10 mouse cellular contexts compared by ENCODE assay signal in genomic region chr7:5079365-5080009, GRCm38 (mm10). TPM values are rescaled to one million over a fixed set of nuclear protein-coding genes. Genes with fewer than 3 reads are reported as not detected.
A peak's percentile ranks its signal among the peaks of the same experiment; 100 is the strongest.
DNase-seq lines count a peak whose midpoint lies in the region; ATAC-seq and TF ChIP-seq lines count a peak whose summit lies in the region.
"Not testable (repeated sequence)": the region's sequence is repeated elsewhere in the genome, so short reads cannot be mapped to it uniquely, and the experiment has no call there.
"Had no signal": no experiment of that assay in that cellular context is flagged by ENCODE, and none has a peak within 500 bp of the region (broad histone marks: within the 10 kb centered on the region; RNA-seq: fewer than 3 reads in every experiment).

No protein-coding gene starts in this region.

- not testable (repeated sequence) for TF ChIP-seq CTCF in cortical plate, adult 2 months (IDR thresholded peaks at IDR 0.05; ENCODE audit: extremely low read depth, insufficient read depth, low read length); heart, postnatal 0 days (IDR thresholded peaks at IDR 0.05; ENCODE audit: low read depth); kidney, adult 2 months (conservative IDR thresholded peaks at IDR 0.05; ENCODE audit: insufficient read depth, insufficient read length, low read depth, low read length); liver, adult 2 months (IDR thresholded peaks at IDR 0.05; ENCODE audit: low read depth, low read length)

- H3K4me1 ChIP-seq in cortical plate, adult 2 months (ENCODE audit: control insufficient read depth, insufficient read depth, low read length); kidney, adult 2 months (ENCODE audit: control insufficient read depth, insufficient read depth, low read length): not testable (repeated sequence)
- peaks cover 15% of the 10 kb centered on the region for H3K4me1 ChIP-seq in forebrain, embryonic 14.5 days (ENCODE audit: control insufficient read depth, insufficient read depth, low read length)
- H3K4me1 ChIP-seq in heart, postnatal 0 days (ENCODE audit: control insufficient read depth, insufficient read depth) = peaks cover 16% of the 10 kb centered on the region; the same call in 1 of the 2 replicates
- peaks cover 19% of the 10 kb centered on the region for H3K4me1 ChIP-seq in liver, adult 2 months (ENCODE audit: control insufficient read depth, insufficient read depth, low read length)
- H3K4me1 ChIP-seq in neural tube, embryonic 13.5 days (replicated peaks) = peaks cover 37% of the 10 kb centered on the region

- DNase-seq in forebrain, embryonic 14.5 days (ENCODE audit: low spot score); heart, postnatal 0 days (ENCODE audit: low spot score); kidney, adult 2 months; liver, adult 2 months (ENCODE audit: extremely low read depth, low read depth, low spot score): not testable (repeated sequence)

- H3K79me2 ChIP-seq in liver, adult 2 months (ENCODE audit: control insufficient read depth, insufficient read depth, low read length) = peaks cover 23% of the 10 kb centered on the region
- peaks cover 79% of the 10 kb centered on the region for H3K79me2 ChIP-seq in macrophage (ENCODE audit: inconsistent target)

- H3K36me3 ChIP-seq in forebrain, embryonic 14.5 days (ENCODE audit: control insufficient read depth, insufficient read depth, low read length) = peaks cover 62% of the 10 kb centered on the region
- H3K36me3 ChIP-seq in heart, postnatal 0 days (replicated peaks; ENCODE audit: control insufficient read depth, insufficient read depth, low read length) = peaks cover 52% of the 10 kb centered on the region
- not testable (repeated sequence) for H3K36me3 ChIP-seq in kidney, adult 2 months (ENCODE audit: control insufficient read depth, insufficient read depth, low read length)
- H3K36me3 ChIP-seq in liver, adult 2 months (ENCODE audit: control insufficient read depth, insufficient read depth, low read length) = peaks cover 35% of the 10 kb centered on the region
- peaks cover 22% of the 10 kb centered on the region; the same call in 1 of the 2 replicates for H3K36me3 ChIP-seq in macrophage (ENCODE audit: inconsistent target)
- H3K36me3 ChIP-seq in neural tube, embryonic 13.5 days = peaks cover 54% of the 10 kb centered on the region

- H3K9me3 ChIP-seq in forebrain, embryonic 14.5 days (replicated peaks; ENCODE audit: control insufficient read depth, low read length); heart, postnatal 0 days (replicated peaks; ENCODE audit: control insufficient read depth, low read length); neural tube, embryonic 13.5 days: not testable (repeated sequence)

- peak overlapping the region; percentile 96 for H3K4me3 ChIP-seq in cortical plate, adult 2 months (ENCODE audit: insufficient read depth, low read length)
- H3K4me3 ChIP-seq in forebrain, embryonic 14.5 days (ENCODE audit: low read depth, low read length) = peak overlapping the region; percentile 99
- H3K4me3 ChIP-seq in heart, postnatal 0 days (ENCODE audit: low read depth, low read length) = peak overlapping the region; percentile 92
- peak overlapping the region; percentile 78 for H3K4me3 ChIP-seq in kidney, adult 2 months (ENCODE audit: insufficient read depth, low read depth, low read length)
- H3K4me3 ChIP-seq in liver, adult 2 months (ENCODE audit: insufficient read depth, low read depth, low read length) = peak overlapping the region; percentile 97
- peak overlapping the region; percentile 15; the same call in 1 of the 2 replicates for H3K4me3 ChIP-seq in macrophage (ENCODE audit: inconsistent target)
- H3K4me3 ChIP-seq in neural tube, embryonic 13.5 days = peak overlapping the region; percentile 99

- 45% methylated on average over 9 of the region's 13 CpGs for WGBS in forebrain, embryonic 14.5 days
- WGBS in heart, postnatal 0 days = 46% methylated on average over 9 of the region's 13 CpGs
- WGBS in kidney, adult 2 months = 31% methylated on average over 13 of the region's 13 CpGs
- WGBS in liver, adult 2 months = 48% methylated on average over 9 of the region's 13 CpGs
- 34% methylated on average over 7 of the region's 13 CpGs for WGBS in macrophage (ENCODE audit: missing documents)
- WGBS in neural tube, embryonic 13.5 days = 47% methylated on average over 10 of the region's 13 CpGs

- H3K9ac ChIP-seq in forebrain, embryonic 14.5 days (ENCODE audit: low read length) = not testable (repeated sequence)
- H3K9ac ChIP-seq in heart, postnatal 0 days (replicated peaks; ENCODE audit: low read depth, low read length) = peak overlapping the region; percentile 95; the same call in 1 of the 2 replicates
- H3K9ac ChIP-seq in liver, adult 2 months (ENCODE audit: low read depth, low read length) = peak overlapping the region; percentile 61
- peak overlapping the region; percentile 99 for H3K9ac ChIP-seq in neural tube, embryonic 13.5 days

- TF ChIP-seq EP300 in heart, postnatal 0 days (IDR thresholded peaks at IDR 0.05; ENCODE audit: low read depth) = not testable (repeated sequence)

- not testable (repeated sequence) for H3K27me3 ChIP-seq in forebrain, embryonic 14.5 days (replicated peaks; ENCODE audit: control insufficient read depth, insufficient read depth, low read length); heart, postnatal 0 days (ENCODE audit: control insufficient read depth, insufficient read depth, low read length); kidney, adult 2 months (replicated peaks; ENCODE audit: control insufficient read depth, insufficient read depth, low read length); liver, adult 2 months (ENCODE audit: control insufficient read depth, insufficient read depth, low read length); neural tube, embryonic 13.5 days

- 0 out of 2 replicates have a peak overlapping the region, but pooled peaks have one; percentile 6 for H3K27ac ChIP-seq in cortical plate, adult 2 months (ENCODE audit: insufficient read depth, low read length)
- H3K27ac ChIP-seq in forebrain, embryonic 14.5 days (ENCODE audit: low read depth, low read length) = peak overlapping the region; percentile 36; the same call in 1 of the 2 replicates
- peak overlapping the region; percentile 97 for H3K27ac ChIP-seq in heart, postnatal 0 days (ENCODE audit: low read depth)
- H3K27ac ChIP-seq in kidney, adult 2 months (ENCODE audit: insufficient read depth, low read depth, low read length) = peak overlapping the region; percentile 84
- peak overlapping the region; percentile 65; the same call in 1 of the 2 replicates for H3K27ac ChIP-seq in liver, adult 2 months (replicated peaks; ENCODE audit: insufficient read depth, low read depth, low read length)
- H3K27ac ChIP-seq in macrophage = peak overlapping the region; percentile 62
- H3K27ac ChIP-seq in neural tube, embryonic 13.5 days (replicated peaks) = peak overlapping the region; percentile 93

- not testable (repeated sequence) for TF ChIP-seq POLR2A in cortical plate, adult 2 months (IDR thresholded peaks at IDR 0.05; ENCODE audit: extremely low read depth, insufficient read depth, low read length); kidney, adult 2 months (IDR thresholded peaks at IDR 0.05; ENCODE audit: low read depth, low read length); liver, adult 2 months (IDR thresholded peaks at IDR 0.05; ENCODE audit: extremely low read depth, insufficient read depth, low read length)

- peak overlapping the region; percentile 84 for H3K4me2 ChIP-seq in forebrain, embryonic 14.5 days (ENCODE audit: low read length)
- peak overlapping the region; percentile 80 for H3K4me2 ChIP-seq in heart, postnatal 0 days (ENCODE audit: low read depth, low read length)
- H3K4me2 ChIP-seq in neural tube, embryonic 13.5 days = peak overlapping the region; percentile 93

- peak; percentile 32 for ATAC-seq in forebrain, embryonic 14.5 days
- not testable (repeated sequence) for ATAC-seq in heart, postnatal 0 days (ENCODE audit: insufficient read depth, low read depth)
- peak; percentile 54 for ATAC-seq in neural tube, embryonic 13.5 days (ENCODE audit: low read depth)

RNA-seq across cellular contexts. Expression of gene Epn1, which starts 0.5 kb away (rescaled TPM):
- polyA plus RNA-seq in cortical plate, adult 2 months (2012; rRNA removed) = 420 and 464 TPM in 2 replicates
- polyA plus RNA-seq in forebrain, embryonic 14.5 days (2014; fragmentation: Nextera tagmentation; extraction: Ambion mirVana) = 71.3 and 89.0 TPM in 2 replicates
- 208 and 236 TPM in 2 replicates for total RNA-seq in heart, postnatal 0 days (2014; rRNA removed; ENCODE audit: low replicate concordance)
- polyA plus RNA-seq in heart, postnatal 0 days (2015; fragmentation: Nextera tagmentation; extraction: Ambion mirVana) = 53.0 and 56.4 TPM in 2 replicates
- 243 and 262 TPM in 2 replicates for polyA plus RNA-seq in kidney, adult 2 months (2012; rRNA removed)
- 54.2 and 81.8 TPM in 2 replicates for total RNA-seq in liver, adult 2 months (2014; rRNA removed)
- polyA plus RNA-seq in liver, adult 2 months (2012; rRNA removed) = 203 and 212 TPM in 2 replicates
- 100 to 1,000 TPM in 13 of 26 experiments, 10 to 100 TPM in 13; 39.2 to 176 (median 99.5) TPM for total RNA-seq in macrophage (2018; cell fraction: chromatin; rRNA removed)
- 100 to 1,000 TPM in 25 of 26 experiments, 10 to 100 TPM in 1; 88.5 to 168 (median 131) TPM for total RNA-seq in macrophage (2018; cell fraction: cytosol; rRNA removed)
- 100 to 1,000 TPM in 16 of 26 experiments, 10 to 100 TPM in 10; 52.8 to 179 (median 117) TPM for total RNA-seq in macrophage (2018; cell fraction: nucleus; rRNA removed)
- 84.6 to 130 TPM (median 119 TPM) in 3 replicates for polyA plus RNA-seq in macrophage (2018)
- 76.4 and 89.3 TPM in 2 replicates for polyA plus RNA-seq in neural tube, embryonic 13.5 days (2015; fragmentation: Nextera tagmentation; extraction: Ambion mirVana)

RNA-seq across cellular contexts. Expression of gene U2af2, which starts 17.5 kb away (rescaled TPM):
- polyA plus RNA-seq in cortical plate, adult 2 months (2012; rRNA removed) = 184 TPM in 2 replicates
- polyA plus RNA-seq in forebrain, embryonic 14.5 days (2014; fragmentation: Nextera tagmentation; extraction: Ambion mirVana) = 124 and 133 TPM in 2 replicates
- 95.2 and 99.1 TPM in 2 replicates for total RNA-seq in heart, postnatal 0 days (2014; rRNA removed; ENCODE audit: low replicate concordance)
- polyA plus RNA-seq in heart, postnatal 0 days (2015; fragmentation: Nextera tagmentation; extraction: Ambion mirVana) = 38.0 and 39.3 TPM in 2 replicates
- 132 and 153 TPM in 2 replicates for polyA plus RNA-seq in kidney, adult 2 months (2012; rRNA removed)
- total RNA-seq in liver, adult 2 months (2014; rRNA removed) = 30.4 and 35.2 TPM in 2 replicates
- 70.6 and 90.4 TPM in 2 replicates for polyA plus RNA-seq in liver, adult 2 months (2012; rRNA removed)
- 100 to 1,000 TPM; 468 to 929 (median 653) TPM for total RNA-seq in macrophage (2018; cell fraction: chromatin; rRNA removed)
- 100 to 1,000 TPM in 13 of 26 experiments, 10 to 100 TPM in 13; 71.7 to 122 (median 101) TPM for total RNA-seq in macrophage (2018; cell fraction: cytosol; rRNA removed)
- 100 to 1,000 TPM; 190 to 472 (median 318) TPM for total RNA-seq in macrophage (2018; cell fraction: nucleus; rRNA removed)
- 93.4 to 180 TPM (median 101 TPM) in 3 replicates for polyA plus RNA-seq in macrophage (2018)
- polyA plus RNA-seq in neural tube, embryonic 13.5 days (2015; fragmentation: Nextera tagmentation; extraction: Ambion mirVana) = 105 and 112 TPM in 2 replicates

RNA-seq across cellular contexts. Expression of gene Zfp580, which starts 28.1 kb away (rescaled TPM):
- 34.4 and 36.9 TPM in 2 replicates for polyA plus RNA-seq in cortical plate, adult 2 months (2012; rRNA removed)
- 54.5 and 64.9 TPM in 2 replicates for polyA plus RNA-seq in forebrain, embryonic 14.5 days (2014; fragmentation: Nextera tagmentation; extraction: Ambion mirVana)
- total RNA-seq in heart, postnatal 0 days (2014; rRNA removed; ENCODE audit: low replicate concordance) = 15.0 TPM in 1 of 2 replicates, not detected in the other
- polyA plus RNA-seq in heart, postnatal 0 days (2015; fragmentation: Nextera tagmentation; extraction: Ambion mirVana) = 14.7 and 16.6 TPM in 2 replicates
- 17.0 and 17.1 TPM in 2 replicates for polyA plus RNA-seq in kidney, adult 2 months (2012; rRNA removed)
- total RNA-seq in liver, adult 2 months (2014; rRNA removed) = 0.18 and 0.20 TPM in 2 replicates
- 1.9 and 2.2 TPM in 2 replicates for polyA plus RNA-seq in liver, adult 2 months (2012; rRNA removed)
- 1 to 10 TPM in 8 of 26 experiments, under 1 TPM in 4, not detected in 14; 0.45 to 3.4 (median 1.2) TPM for total RNA-seq in macrophage (2018; cell fraction: chromatin; rRNA removed)
- total RNA-seq in macrophage (2018; cell fraction: cytosol; rRNA removed) = 1 to 10 TPM in 25 of 26 experiments, under 1 TPM in 1; 0.93 to 4.2 (median 2.2) TPM
- total RNA-seq in macrophage (2018; cell fraction: nucleus; rRNA removed) = 1 to 10 TPM in 13 of 26 experiments, under 1 TPM in 5, not detected in 8; 0.53 to 2.7 (median 1.6) TPM
- 2.0 TPM in 3 replicates for polyA plus RNA-seq in macrophage (2018)
- 69.9 and 81.4 TPM in 2 replicates for polyA plus RNA-seq in neural tube, embryonic 13.5 days (2015; fragmentation: Nextera tagmentation; extraction: Ambion mirVana)

RNA-seq across cellular contexts. Expression of gene Rfpl4, which starts 37.3 kb away (rescaled TPM):
- not detected in 2 replicates for polyA plus RNA-seq in cortical plate, adult 2 months (2012; rRNA removed)
- not detected in 2 replicates for polyA plus RNA-seq in forebrain, embryonic 14.5 days (2014; fragmentation: Nextera tagmentation; extraction: Ambion mirVana)
- not detected in 2 replicates for total RNA-seq in heart, postnatal 0 days (2014; rRNA removed; ENCODE audit: low replicate concordance)
- polyA plus RNA-seq in heart, postnatal 0 days (2015; fragmentation: Nextera tagmentation; extraction: Ambion mirVana) = not detected in 2 replicates
- polyA plus RNA-seq in kidney, adult 2 months (2012; rRNA removed) = not detected in 2 replicates
- total RNA-seq in liver, adult 2 months (2014; rRNA removed) = not detected in 2 replicates
- not detected in 2 replicates for polyA plus RNA-seq in liver, adult 2 months (2012; rRNA removed)
- not detected for total RNA-seq in macrophage (2018; cell fraction: chromatin; rRNA removed)
- total RNA-seq in macrophage (2018; cell fraction: cytosol; rRNA removed) = not detected
- total RNA-seq in macrophage (2018; cell fraction: nucleus; rRNA removed) = not detected
- polyA plus RNA-seq in macrophage (2018) = not detected in 3 replicates
- polyA plus RNA-seq in neural tube, embryonic 13.5 days (2015; fragmentation: Nextera tagmentation; extraction: Ambion mirVana) = not detected in 2 replicates
- total RNA-seq: gastrocnemius, postnatal 4 days; left cerebral cortex, postnatal 10 days; megakaryocyte progenitor cell, adult 5-6 weeks had no signal

RNA-seq across cellular contexts. Expression of gene Zfp784, which starts 41.2 kb away (rescaled TPM):
- polyA plus RNA-seq in cortical plate, adult 2 months (2012; rRNA removed) = 5.7 and 6.5 TPM in 2 replicates
- polyA plus RNA-seq in forebrain, embryonic 14.5 days (2014; fragmentation: Nextera tagmentation; extraction: Ambion mirVana) = 6.2 and 6.3 TPM in 2 replicates
- 7.2 and 8.3 TPM in 2 replicates for total RNA-seq in heart, postnatal 0 days (2014; rRNA removed; ENCODE audit: low replicate concordance)
- 8.0 and 8.2 TPM in 2 replicates for polyA plus RNA-seq in heart, postnatal 0 days (2015; fragmentation: Nextera tagmentation; extraction: Ambion mirVana)
- 6.4 and 6.8 TPM in 2 replicates for polyA plus RNA-seq in kidney, adult 2 months (2012; rRNA removed)
- 2.4 and 2.8 TPM in 2 replicates for total RNA-seq in liver, adult 2 months (2014; rRNA removed)
- 2.7 and 2.9 TPM in 2 replicates for polyA plus RNA-seq in liver, adult 2 months (2012; rRNA removed)
- total RNA-seq in macrophage (2018; cell fraction: chromatin; rRNA removed) = 10 to 100 TPM in 3 of 26 experiments, 1 to 10 TPM in 23; 3.0 to 10.8 (median 5.4) TPM
- total RNA-seq in macrophage (2018; cell fraction: cytosol; rRNA removed) = 1 to 10 TPM in 23 of 26 experiments, under 1 TPM in 3; 0.76 to 3.0 (median 1.9) TPM
- 1 to 10 TPM; 2.0 to 8.7 (median 4.3) TPM for total RNA-seq in macrophage (2018; cell fraction: nucleus; rRNA removed)
- 1.8 to 2.2 TPM (median 1.8 TPM) in 3 replicates for polyA plus RNA-seq in macrophage (2018)
- 8.3 and 9.1 TPM in 2 replicates for polyA plus RNA-seq in neural tube, embryonic 13.5 days (2015; fragmentation: Nextera tagmentation; extraction: Ambion mirVana)

Comparison
In these comparisons a context has a peak if more than half of its experiments do, and no peak if none do; other contexts are left out.
1. H3K27ac ChIP-seq: peak in every context shown above with its lines; median percentile 97 in heart, postnatal 0 days; 93 in neural tube, embryonic 13.5 days; 84 in kidney, adult 2 months; 65 in liver, adult 2 months; 62 in macrophage; 36 in forebrain, embryonic 14.5 days; 6 in cortical plate, adult 2 months.
2. H3K4me3 ChIP-seq: peak in every context shown above with its lines; median percentile 99 in forebrain, embryonic 14.5 days; 99 in neural tube, embryonic 13.5 days; 97 in liver, adult 2 months; 96 in cortical plate, adult 2 months; 92 in heart, postnatal 0 days; 78 in kidney, adult 2 months; 15 in macrophage.